Mouse (Mus musculus) liver, embryonic 14.5 days (tissue): ENCODE measurements around the gene Rcor1.

Experiments
- CTCF ChIP-seq: IDR thresholded peaks from 2 replicates; pipeline ENCODE4 v1.5.1; 2016; ENCODE audit warnings: antibody characterized with exemption, low read depth, control low read depth
- EP300 ChIP-seq: IDR thresholded peaks from 2 replicates; pipeline ENCODE4 v1.6.1; 2016; ENCODE audit warnings: antibody characterized with exemption, low read depth

- TF ChIP-seq EP300 (no peak), CTCF (no peak)
These were observed 11.1 kb downstream of the Rcor1 start for GRCm38 (mm10) chr12:111050256-111050655.
